Mouse (Mus musculus) spleen, postnatal 14 days (tissue): ENCODE results near the gene Tub.
A peak's percentile ranks its signal among the peaks of the same experiment; 100 is the strongest.

Source experiments
- DNase-seq, 2 experiments: peaks; one replicate each; pipeline ENCODE4 v3.0.0; 2021 to 2022; ENCODE audit warnings: low spot score in 2 of 2

Gene Tub

DNA sequence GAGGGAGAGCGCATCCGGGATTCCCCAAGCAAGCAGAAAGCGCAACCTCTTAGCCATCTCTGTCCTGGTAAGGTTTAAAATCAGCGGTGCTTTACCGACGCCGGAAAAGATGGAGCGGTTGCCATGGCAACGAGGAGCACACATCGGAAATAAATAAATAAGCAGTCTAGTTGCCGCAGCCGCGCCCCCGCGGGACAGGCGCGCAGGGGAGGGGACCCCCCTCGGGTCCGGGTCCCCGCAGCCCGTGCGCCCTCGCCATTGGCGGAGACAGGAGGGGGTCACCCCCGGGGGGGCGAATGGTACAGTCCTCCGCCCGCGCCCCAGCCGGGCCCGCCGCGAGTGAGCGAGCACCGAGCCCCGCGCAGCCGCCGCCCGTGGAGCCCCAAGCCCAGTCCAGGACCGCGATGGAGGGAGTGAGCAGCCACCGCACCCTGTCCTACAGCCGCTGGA lies at the start of gene Tub:
Tub (plus strand) TSS at position 27 of the 450 bp plus-strand sequence.
- no peak for DNase-seq

DNA sequence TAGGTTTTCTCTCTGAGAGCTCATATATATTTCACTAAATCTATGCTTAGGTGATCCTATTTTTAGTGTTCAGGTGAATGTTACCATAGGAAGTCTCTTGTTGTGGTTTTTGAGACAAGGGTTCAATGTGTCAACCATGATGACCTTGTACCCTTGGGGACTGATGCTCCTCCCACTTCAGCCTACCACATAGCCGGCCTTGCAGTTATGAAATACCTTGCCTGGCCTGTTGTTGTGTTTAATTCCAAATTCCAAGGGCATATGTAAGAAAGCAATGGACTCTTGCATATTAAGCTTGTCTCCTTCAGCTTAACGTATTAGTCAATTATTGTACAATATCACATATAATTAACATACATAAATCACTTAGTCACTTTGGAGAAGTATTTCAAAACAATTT lies 46.2 kb upstream of the Tub start:
- DNase-seq: no peak

GRCm38 (mm10) chr7:108927043-108927442 lies 23.1 kb upstream of the Tub start:
- no peak for DNase-seq

- no peak for DNase-seq
Observed at GRCm38 (mm10) chr7:108928280-108929188, 21.6 kb upstream of the Tub start.

GRCm38 (mm10) chr7:108929726-108930393 lies 20.3 kb upstream of the Tub start, which contains the start of gene Nlrp10:
TSS of gene Nlrp10 (minus strand) at chr7:108930178.
- no peak for DNase-seq

GRCm38 (mm10) chr7:108933794-108934731 lies 16.1 kb upstream of the Tub start, which contains the start of gene Eif3f:
TSS of gene Eif3f (plus strand) at chr7:108934417.
- peak; percentile 85 to 87 for DNase-seq

GRCm38 (mm10) chr7:108934836-108935235 lies 15.3 kb upstream of the Tub start:
- no peak for DNase-seq

DNA sequence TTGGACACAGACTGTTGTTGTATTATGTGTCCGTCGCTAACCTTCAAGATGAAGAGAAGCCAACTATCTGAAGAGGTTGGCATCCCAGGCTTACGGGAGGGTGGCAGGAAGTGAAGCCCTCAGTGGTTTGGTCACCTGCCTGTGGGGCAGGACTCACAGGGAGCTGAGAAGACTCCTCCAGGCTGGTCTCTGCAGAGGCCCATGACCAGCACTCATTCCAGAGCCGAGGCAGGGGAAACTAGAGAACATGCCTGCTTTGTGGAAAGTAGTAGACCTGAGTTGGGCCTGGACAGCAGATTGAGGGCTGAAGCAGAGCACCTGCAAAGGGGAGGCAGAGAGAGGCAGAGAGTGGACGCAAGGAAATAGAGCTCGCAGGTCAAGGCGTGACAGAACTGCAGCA lies 14.7 kb upstream of the Tub start:
- no peak for DNase-seq

DNA sequence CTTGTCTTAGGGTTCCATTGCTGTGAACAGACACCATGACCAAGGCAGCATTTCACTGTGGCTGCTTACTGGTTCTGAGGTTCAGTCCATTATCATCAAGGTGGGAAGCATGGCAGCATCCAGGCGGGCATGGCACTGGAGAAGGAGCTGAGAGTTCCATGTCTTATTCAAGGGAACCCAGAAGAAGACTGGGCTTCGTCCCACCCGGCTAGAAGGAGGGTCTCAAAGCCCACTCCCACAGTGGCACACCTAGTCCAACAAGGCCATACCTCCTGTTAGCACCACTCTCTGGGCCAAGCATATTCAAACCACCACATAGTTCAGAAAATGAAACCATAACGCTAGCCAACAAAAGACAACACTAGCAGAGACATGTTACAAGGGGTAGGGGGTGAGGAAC lies 13.5 kb upstream of the Tub start:
- DNase-seq: no peak

- no peak for DNase-seq
Observed at GRCm38 (mm10) chr7:108941466-108941865, 8.7 kb upstream of the Tub start.

DNA sequence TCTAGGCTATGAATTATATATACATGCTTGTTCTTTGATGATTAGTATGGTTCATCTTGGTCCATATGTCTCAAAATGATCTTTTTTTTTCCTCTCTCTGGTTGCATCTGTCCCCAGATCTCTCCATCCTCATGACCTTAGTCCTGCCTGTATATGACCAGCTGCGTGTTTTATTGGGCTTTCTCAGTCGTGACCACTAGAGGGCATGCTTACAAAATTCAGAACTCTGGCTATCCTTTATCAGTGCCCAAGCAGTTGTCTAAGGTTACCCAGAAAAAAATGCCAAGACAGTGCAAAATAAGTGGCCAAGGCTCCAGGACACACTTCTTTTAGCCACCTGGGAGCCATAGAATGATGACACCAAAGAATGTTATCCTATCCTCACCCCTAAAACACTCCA lies 6.1 kb upstream of the Tub start:
- no peak for DNase-seq

DNA sequence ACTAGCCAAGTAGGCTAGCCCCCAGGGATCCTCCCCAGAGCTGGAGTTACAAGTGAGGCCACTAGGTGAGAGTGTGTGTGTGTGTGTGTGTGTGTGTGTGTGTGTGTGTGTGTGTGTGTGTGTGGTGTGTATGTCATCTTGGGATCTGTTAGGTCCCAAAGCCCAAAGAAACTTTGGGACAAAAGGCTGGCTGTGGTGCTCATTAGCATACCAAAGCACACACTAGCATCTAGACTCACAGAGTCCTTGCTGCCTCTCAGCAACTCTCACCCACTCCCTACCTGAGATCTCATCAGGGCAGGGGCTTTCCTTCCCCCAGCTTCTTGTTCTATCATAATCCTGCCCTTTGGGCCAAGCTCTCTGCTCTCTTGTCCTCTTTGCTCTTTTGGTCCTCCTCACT lies 1.5 kb upstream of the Tub start:
- DNase-seq: no peak

- no peak for DNase-seq
Observed at GRCm38 (mm10) chr7:108949301-108949700, 837 bp upstream of the Tub start.

- no peak for DNase-seq
Observed at GRCm38 (mm10) chr7:108950762-108951331, 709 bp downstream of the Tub start.

- DNase-seq: no peak
Observed at GRCm38 (mm10) chr7:108952801-108953200, 2.7 kb downstream of the Tub start.

DNA sequence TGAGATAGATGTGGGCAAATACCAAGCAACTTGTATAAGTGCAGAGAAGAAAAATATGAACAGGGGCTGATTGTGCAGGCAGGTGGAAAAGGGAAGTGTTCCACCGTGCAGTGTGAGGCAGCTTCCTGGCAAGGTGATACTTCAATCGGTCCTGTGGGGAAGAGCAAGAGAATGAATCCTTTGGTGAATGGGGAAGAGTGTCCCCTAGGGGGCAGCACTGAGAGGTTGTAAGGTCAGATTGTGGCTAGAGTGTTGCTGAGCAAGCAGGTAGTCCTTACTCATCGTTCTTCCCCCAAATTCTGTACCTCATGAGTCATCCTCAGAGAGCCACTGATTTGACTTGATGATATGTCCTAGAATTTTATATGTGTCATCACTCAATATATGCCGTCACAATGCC lies 4.0 kb downstream of the Tub start:
- peak in 1 of 2 experiments; percentile 21 for DNase-seq

DNA sequence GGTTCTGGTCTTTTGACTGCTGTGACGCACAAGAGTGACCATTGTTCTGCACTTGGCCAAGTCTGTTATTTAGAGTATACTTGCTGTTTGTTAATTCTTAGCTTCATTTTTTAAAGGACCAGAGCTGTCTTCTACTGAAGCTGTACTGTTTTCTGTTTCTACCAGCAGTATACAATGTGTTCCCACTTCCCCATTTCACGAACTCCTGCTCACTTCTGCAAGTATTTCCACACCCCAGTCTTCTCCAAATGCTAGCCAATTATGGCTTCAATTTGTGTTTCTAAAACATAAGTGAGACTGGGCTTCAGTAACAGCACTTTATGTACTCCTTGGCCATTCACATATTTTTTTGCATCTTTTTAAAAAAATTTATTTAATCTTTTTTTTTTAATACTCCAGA lies 7.6 kb downstream of the Tub start:
- DNase-seq: no peak

DNA sequence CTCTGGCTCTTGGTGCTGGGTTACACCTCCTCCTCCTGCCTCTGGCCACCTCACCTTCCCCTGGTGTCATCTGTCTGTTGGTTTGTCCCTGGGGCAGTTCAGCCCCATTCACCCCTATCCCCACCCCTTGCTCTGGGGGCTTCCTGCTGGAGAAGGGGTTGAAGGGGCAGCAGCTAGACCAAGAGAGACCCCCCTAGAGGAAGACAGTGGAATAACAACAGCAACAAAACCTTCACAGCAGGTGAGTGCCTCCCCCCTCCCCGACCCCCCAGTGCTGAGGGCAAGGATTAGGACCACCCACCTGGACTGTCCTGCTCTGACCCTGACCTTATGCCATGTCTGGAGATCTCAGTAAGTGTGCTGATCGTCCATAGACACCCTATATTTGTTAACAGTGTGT lies 15.8 kb downstream of the Tub start:
- DNase-seq: no peak

- DNase-seq: no peak
Observed at GRCm38 (mm10) chr7:108966742-108967362, 16.7 kb downstream of the Tub start.

- no peak for DNase-seq
Observed at GRCm38 (mm10) chr7:108968201-108968600, 18.1 kb downstream of the Tub start.

GRCm38 (mm10) chr7:108972273-108972672 lies 22.1 kb downstream of the Tub start:
- no peak for DNase-seq
